Mouse (Mus musculus): Measurements from ENCODE around the gene Nup93. TPM values are rescaled to one million over a fixed set of nuclear protein-coding genes. Genes with fewer than 3 reads are reported as not detected.

Nup93 gene
- polyA plus RNA-seq (2014; fragmentation: Illumina TruSeq; extraction: RNeasy Lipid Tissue Mini Kit (QIAGEN cat#74804); ENCODE audit: low read depth, low replicate concordance), result 21.7 TPM

DNA sequence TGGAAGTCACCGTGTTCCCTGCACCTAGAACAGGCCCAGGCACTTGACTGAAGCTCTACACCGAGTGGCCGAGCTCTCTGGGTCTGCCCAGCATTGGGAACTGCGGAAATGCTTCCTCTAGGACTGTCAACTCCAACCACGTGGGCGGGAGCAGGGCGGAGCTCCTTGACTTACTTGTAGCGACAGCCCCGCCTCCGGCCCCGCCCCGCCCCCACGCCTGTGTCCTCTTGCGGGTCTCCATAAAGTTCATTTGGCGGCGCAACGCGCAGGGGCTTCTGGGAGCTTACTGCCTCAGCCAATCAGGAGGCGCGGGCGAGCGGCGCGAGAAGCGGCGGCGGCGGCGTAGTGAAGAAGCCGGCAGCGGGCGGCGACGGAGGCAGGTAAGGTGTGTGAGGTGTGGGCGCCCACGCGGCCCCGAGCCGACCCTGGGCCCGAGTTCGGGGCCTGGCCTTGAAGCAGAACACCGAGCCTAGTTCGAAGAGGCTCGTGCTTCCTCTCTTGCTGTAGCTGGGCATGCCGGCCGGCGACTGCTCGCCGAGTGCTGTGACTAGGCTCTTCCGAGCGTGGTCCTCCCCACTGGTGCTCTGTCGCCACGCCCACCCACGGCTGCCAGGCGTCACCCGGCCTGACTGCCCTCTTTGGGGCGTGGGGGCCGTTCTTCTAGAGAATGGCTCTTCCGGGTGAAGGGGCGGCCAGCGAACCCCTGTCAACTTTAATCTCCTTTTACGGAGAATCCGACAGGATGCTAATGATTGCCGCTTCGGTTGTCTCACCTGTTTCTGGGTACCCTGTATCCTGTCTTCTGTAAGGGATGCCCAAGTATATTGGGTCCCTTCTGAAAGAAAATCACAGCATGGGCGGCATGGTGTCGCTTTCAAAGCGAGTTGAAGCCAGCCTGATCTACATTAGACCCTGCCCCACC lies at the start of gene Nup93:
Nup93 (plus strand) TSS at position 313 of the 922 bp plus-strand sequence.

DNA sequence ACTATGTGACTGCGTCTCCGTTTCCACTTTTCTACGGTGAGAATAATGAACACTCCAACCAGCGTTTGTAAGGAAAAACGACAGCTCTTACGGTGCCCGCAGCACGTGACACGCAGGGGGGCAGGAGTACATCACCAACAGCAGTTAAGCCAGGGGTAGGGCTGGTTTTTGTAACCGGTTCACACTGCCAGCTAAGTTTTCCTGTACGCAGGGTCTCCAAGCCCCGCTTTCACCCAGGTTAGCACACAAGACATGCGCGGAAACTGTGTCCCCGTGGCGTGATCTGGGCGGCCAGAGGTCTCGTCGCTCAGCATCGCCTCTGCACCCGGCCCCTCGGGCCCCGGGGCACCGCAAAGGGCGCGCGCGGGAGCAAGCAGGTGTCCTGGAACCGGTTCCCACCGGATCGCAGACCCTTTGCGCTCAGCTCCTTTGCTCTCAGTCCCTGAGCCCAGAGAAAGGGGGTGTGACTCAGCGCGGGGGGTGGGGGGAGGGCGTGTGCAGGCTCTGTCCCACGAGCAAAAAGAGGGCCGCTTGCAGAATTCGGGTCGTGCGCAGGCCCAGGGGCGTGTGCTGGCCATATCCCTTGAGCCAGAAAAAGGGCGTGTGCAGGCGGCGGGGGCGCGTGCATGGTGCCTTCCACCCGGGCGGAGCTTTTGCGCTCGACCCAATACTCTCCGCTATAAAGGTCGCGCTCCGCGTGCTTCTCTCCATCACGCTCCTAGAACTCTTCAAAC lies 42.1 kb upstream of the Nup93 start, which contains the start of gene Mt2:
Mt2 (plus strand) TSS at position 590 of the 734 bp plus-strand sequence.

DNA sequence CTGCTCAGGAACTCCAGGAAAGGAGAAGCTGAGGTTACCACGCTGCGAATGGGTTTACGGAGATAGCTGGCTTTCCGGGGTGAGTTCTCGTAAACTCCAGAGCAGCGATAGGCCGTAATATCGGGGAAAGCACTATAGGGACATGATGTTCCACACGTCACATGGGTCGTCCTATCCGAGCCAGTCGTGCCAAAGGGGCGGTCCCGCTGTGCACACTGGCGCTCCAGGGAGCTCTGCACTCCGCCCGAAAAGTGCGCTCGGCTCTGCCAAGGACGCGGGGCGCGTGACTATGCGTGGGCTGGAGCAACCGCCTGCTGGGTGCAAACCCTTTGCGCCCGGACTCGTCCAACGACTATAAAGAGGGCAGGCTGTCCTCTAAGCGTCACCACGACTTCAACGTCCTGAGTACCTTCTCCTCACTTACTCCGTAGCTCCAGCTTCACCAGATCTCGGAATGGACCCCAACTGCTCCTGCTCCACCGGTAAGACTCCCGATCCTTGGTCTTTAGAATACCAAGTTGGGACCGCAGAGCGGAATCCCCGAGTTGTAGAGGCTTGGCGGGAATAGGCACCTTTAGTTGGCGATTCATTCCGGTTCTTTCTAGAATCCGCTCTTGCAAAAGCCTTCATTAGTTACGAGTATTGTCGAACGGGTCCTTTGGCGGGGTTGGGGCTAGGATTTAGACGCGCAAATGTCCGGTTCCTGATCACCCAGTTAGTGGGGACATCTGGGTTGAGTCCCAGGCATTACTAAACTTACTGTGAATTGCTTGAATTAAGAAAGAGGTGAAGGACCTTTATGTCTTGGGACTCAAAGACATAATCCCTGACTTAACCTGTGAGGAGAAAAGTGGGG lies 35.3 kb upstream of the Nup93 start, which contains the start of gene Mt1:
Mt1 (plus strand) TSS at position 226 of the 856 bp plus-strand sequence.

DNA sequence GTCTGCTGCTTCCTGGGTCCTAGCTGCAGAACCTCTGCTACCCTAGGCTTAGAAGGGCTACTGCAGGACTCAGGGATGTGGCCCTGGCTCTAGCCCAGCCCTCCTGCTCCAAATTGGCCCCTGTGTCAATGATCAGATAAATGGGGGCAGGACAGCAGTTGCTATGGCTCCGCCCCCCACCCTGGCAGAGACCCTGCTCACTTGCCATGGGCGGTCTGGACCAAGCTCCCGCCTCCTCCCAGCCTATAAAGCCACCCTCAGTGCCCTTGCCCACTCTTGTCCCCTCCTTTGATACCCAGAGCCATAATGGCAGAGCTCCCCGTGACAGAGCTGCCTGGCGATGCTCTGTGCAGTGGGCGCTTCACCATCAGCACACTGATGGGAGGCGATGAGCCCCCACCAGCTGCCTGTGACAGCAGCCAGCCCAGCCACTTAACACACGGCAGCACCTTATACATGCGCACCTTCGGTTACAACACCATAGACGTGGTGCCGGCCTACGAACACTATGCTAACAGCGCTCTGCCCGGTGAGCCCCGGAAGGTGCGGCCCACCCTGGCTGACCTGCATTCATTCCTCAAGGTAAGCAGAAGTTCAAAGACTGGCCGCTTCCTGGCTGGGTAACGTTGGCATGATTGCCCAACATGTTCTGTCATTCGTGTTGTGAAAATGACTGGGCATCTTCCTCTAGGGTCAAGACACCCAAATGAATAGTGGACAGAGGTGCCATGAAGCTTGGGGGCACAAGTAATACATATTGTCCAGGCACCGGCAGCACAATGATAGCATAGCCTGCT lies 114.8 kb downstream of the Nup93 start, which contains the start of gene Slc12a3:
Slc12a3 (plus strand) TSS at position 270 of the 797 bp plus-strand sequence.

Other genes with a start within 250 kb of the Nup93 start
- 96.0 TPM for gene Amfr, start 201.7 kb upstream of the Nup93 start, polyA plus RNA-seq (2014; fragmentation: Illumina TruSeq; extraction: RNeasy Lipid Tissue Mini Kit (QIAGEN cat#74804); ENCODE audit: low read depth, low replicate concordance)
- 30.6 TPM for gene Nudt21, start 177.5 kb upstream of the Nup93 start, polyA plus RNA-seq (2014; fragmentation: Illumina TruSeq; extraction: RNeasy Lipid Tissue Mini Kit (QIAGEN cat#74804); ENCODE audit: low read depth, low replicate concordance)
- 15.9 TPM for gene Ogfod1, start 177.4 kb upstream of the Nup93 start, polyA plus RNA-seq (2014; fragmentation: Illumina TruSeq; extraction: RNeasy Lipid Tissue Mini Kit (QIAGEN cat#74804); ENCODE audit: low read depth, low replicate concordance)
- gene Bbs2, start 115.6 kb upstream of the Nup93 start, polyA plus RNA-seq (2014; fragmentation: Illumina TruSeq; extraction: RNeasy Lipid Tissue Mini Kit (QIAGEN cat#74804); ENCODE audit: low read depth, low replicate concordance), result 25.3 TPM
- not detected for gene Mt4, start 77.4 kb upstream of the Nup93 start, polyA plus RNA-seq (2014; fragmentation: Illumina TruSeq; extraction: RNeasy Lipid Tissue Mini Kit (QIAGEN cat#74804); ENCODE audit: low read depth, low replicate concordance)
- gene Mt3, start 62.0 kb upstream of the Nup93 start, polyA plus RNA-seq (2014; fragmentation: Illumina TruSeq; extraction: RNeasy Lipid Tissue Mini Kit (QIAGEN cat#74804); ENCODE audit: low read depth, low replicate concordance), result 28.4 TPM
- gene Mt2, start 41.9 kb upstream of the Nup93 start, polyA plus RNA-seq (2014; fragmentation: Illumina TruSeq; extraction: RNeasy Lipid Tissue Mini Kit (QIAGEN cat#74804); ENCODE audit: low read depth, low replicate concordance), result 456 TPM
- 565 TPM for gene Mt1, start 35.5 kb upstream of the Nup93 start, polyA plus RNA-seq (2014; fragmentation: Illumina TruSeq; extraction: RNeasy Lipid Tissue Mini Kit (QIAGEN cat#74804); ENCODE audit: low read depth, low replicate concordance)
- 1.6 TPM for gene Slc12a3, start 114.6 kb downstream of the Nup93 start, polyA plus RNA-seq (2014; fragmentation: Illumina TruSeq; extraction: RNeasy Lipid Tissue Mini Kit (QIAGEN cat#74804); ENCODE audit: low read depth, low replicate concordance)
- 131 TPM for gene Herpud1, start 171.9 kb downstream of the Nup93 start, polyA plus RNA-seq (2014; fragmentation: Illumina TruSeq; extraction: RNeasy Lipid Tissue Mini Kit (QIAGEN cat#74804); ENCODE audit: low read depth, low replicate concordance)
- gene Nlrc5, start 219.8 kb downstream of the Nup93 start, polyA plus RNA-seq (2014; fragmentation: Illumina TruSeq; extraction: RNeasy Lipid Tissue Mini Kit (QIAGEN cat#74804); ENCODE audit: low read depth, low replicate concordance), result 12.3 TPM

Measured in adipose tissue, adult 10 weeks (tissue).